Mouse (Mus musculus): ENCODE data around the gene Samd4b.

Samd4b gene

DNA sequence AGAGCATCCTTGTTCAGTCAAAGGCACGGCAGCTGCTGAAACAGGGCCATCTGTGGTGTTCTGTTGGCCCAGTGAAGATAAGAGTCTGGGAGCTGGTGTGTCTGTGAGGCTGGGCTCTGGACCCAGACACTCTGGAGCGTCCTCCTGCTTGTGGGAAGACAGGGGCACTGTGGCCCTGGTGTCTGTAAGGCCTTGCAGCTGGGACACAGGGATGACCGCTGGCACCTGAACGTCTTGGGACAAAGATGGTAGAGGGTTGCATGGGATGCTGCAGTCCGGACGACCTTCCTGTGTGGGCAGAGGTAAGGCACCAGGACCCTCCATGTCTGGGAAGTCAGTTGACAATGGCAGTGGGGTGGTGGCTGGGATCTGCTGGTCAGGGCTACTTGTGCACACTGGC, 237.7 kb downstream of the Samd4b start:
- in situ Hi-C loops (cut with MboI, MseI) = no loop called here

DNA sequence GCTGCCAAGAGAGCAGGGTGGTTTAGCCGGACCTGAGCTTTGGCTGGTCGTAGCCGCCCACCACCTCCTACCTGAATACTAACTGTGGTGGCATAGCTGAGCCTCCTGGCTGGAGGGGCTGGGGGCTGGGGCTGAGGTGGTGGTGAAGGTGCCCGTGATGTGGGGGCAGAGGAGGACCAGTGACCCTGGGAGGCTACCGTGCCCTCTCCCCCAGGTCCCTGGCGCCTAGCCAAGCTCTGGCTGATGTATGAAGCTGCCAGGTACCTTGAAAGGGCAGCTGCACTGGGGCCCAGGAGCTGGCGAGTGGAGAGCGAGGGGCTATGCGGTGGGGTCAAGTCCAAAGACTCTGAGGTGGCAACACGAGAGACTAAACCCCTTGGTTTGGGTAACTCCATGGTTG, 238.1 kb downstream of the Samd4b start:
- in situ Hi-C loops (cut with MboI, MseI) = no loop called here

DNA sequence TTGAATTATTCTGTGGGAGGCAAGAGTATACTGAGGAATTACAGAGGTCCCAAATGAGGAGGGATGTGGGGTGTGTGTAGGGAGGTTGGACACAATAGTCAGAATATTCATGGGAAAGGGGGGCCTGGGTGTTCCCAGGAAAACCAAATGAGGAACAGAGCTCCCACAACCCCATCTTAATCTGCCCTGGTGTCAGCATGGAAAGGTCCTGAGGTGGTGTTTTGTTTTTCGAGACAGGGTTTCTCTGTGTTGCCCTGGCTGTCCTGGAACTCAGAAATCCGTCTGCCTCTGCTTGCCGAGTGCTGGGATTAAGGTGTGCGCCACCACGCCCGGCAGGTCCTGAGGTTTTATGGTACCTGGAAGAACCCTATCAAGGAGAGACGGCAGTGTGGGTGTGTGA, 239.5 kb downstream of the Samd4b start:
- in situ Hi-C loops (cut with MboI, MseI) = no loop called here

DNA sequence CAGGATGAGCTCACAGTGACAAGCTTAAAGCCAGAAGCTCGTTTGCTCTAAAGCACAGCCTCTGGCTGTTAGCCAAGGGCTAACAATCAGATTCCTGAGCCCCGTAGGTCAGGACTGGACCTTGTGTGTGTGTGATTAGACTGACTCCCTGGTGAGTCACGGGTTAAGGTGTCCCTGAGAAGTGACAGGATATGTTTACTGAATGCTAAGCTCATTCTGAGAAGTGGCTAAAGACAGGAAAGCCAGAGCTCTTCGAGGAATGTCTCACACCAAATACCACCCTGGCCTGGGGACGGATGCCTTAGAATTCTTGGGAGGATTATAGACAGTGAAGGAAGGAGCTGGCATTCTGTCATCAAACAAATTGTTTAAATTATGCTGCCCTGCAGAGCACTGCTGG, 240.0 kb downstream of the Samd4b start:
- in situ Hi-C loops (cut with MboI, MseI) = no loop called here

DNA sequence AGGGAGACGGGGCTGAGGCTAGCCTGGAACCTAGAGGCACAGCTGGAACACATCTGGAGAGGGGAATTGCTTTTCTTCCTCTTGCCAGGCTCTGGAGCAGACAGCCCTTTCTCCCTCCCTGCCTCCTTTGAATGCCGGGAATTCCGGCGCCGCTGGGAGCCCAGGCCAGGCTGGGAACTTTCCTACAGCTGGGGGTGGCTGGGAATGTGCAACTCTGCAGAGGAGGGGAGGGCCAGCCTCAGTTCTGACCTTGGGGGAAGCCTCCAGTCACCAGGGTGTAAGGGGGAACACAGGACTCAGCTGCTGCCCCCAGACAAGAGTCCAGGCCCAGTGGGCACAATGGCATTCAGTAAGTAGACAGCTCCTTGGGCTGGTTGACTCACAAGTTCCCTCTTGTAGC, 241.0 kb downstream of the Samd4b start:
- in situ Hi-C loops (cut with MboI, MseI) = no loop called here

DNA sequence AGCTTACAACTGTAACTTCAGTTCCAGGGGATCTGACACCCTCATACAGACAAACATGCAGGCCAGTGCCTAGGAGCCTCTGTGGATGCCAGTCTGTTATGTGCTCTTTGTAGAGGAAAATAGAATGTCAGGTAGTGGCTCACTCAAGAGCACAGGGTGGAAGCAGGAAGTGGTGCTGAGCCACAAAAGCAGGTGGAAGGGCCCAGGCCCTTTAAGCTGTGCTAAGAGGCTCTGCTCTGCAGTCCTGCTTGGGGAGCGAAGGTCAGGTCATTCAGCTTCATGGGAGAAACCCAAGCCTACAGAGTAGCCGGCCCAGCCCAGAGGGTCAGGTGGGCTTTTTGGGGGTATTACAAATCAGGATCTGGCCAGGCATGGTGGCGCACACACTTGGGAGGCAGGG, 242.7 kb downstream of the Samd4b start:
- in situ Hi-C loops (cut with MboI, MseI) = no loop called here

DNA sequence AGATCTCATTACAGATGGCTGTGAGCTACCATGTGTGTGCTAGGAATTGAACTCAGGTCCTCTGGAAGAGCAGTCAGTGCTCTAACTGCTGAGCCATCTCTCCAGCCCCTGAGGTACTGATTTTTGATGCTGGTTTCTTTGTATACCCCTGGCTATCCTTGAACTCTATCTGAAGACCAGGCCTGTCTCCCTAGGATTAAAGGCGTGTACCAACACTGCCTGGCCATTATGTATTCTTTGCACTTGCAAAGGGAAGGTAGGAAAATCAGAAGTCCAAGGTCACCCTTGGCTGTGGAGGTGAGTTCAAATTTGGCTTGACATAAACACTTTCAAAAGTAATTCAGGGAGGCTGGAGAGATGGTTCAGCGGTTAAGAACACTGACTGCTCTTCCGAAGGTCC, 243.3 kb downstream of the Samd4b start:
- in situ Hi-C loops (cut with MboI, MseI) = no loop called here

DNA sequence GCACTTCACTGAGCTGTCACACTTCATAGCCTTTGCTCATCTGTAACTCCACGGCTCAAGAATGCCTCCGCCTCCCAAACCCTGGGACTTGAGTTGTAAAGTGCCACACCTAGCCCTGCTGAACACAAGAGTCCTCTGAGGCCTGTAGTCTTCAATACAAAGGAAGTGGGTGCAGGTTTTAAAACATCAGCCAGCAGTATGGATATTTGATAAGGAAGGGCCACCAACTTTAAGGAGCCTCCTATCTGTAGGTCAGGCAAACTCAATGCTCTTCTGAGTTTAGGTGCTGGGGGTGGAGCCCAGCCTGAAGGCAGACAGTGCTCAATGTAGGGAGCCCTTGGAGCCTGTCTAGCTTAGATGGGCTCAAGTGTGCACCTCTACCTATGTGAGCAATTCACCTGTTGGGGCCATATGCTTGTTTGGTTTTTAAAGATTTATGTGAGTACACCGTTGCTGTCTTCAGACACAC, 243.8 kb downstream of the Samd4b start:
- in situ Hi-C loops (cut with MboI, MseI) = no loop called here

DNA sequence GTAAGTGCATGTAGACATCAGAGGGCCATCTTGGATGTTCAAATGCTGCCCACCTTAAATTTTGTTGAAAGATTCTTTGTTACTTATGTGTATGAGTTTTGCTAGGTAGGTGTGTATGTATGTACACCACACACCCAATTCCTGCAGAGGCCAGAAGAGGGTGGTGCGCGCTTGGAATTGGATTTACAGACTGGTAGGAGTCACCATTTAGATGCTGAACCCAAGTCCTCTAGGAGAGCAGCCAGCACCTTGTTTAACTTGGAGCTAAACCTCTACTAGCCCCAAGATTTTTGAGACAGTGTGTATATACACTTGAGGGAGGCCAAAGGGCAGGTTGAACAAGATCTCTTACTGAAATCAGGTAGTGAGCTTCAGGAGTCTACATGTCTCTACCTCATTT, 244.7 kb downstream of the Samd4b start:
- in situ Hi-C loops (cut with MboI, MseI) = no loop called here

DNA sequence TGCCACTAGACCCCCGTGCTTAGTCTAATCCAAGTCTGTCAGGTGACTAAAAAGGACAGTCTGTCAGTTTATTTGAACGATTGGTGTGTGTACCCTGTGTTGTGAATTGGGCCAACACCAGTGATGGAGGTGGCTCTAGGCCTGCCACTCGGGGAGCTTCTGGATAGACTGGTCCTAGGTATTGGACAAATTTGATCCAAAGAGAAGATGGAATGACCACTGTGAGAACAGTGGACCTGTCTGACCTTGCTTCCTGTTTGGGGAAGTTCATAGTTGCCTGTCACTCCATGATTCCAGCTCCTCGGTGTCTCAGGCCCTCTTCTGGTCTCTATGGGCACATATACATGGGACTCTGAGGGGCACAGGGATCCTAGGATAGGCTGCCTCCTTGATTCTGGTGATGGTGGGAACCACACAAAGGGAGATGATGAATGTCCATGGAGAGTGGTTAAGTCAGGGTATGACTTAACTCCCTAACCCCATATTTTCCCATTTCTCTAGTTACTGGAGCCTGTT, 246.2 kb downstream of the Samd4b start:
- in situ Hi-C loops (cut with MboI, MseI) = no loop called here

DNA sequence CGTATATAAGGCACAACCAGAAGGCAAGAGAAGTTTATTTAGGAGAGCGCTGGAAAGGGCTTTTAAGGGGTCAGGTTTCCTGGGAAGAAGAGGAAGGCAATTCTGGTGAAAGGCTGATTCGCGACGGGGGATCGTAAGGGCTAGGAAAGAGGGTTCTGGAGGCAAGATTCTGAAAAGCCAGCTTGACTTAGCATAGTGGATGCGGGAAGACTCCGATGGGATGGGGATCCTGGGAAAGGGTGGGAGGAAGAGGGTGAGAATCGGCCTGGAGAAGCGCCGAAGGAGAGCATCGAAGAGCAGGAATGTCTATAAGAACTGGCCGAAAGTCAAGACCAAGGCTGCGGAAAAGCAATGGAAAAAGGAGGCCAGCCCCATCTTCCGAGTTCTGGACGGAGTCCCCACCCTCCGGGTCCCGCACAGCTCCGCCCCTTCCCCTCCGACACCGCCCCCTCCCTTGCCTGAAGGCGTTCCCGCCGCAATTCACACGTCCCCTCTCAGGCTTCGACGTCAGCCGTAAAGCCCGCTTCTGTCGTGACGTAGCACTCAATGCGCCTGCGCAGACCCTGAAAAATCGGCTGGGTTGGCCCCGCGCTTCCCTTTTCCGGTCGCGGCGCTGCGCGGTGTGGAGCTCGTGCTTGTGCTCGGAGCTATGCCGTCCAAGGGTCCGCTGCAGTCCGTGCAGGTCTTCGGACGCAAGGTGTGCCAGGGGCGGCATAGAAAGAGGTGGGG, 247.6 kb downstream of the Samd4b start, which contains the start of gene Rps16:
TSS of gene Rps16 (plus strand) at position 498 of the 729 bp plus-strand sequence.
- in situ Hi-C loops (cut with MboI, MseI) = no loop called here

All from T-helper 1 cell (primary cell).